Mouse (Mus musculus) hindbrain, embryonic 10.5 days (tissue): ENCODE measurements at regions not wholly inside any gene's neighbourhood (a gene's known extent, or its start where the extent isn't known, plus 50 kb on each side); places are given as distances from the start of the nearest gene placed in this dataset.
A peak's percentile ranks its signal among the peaks of the same experiment; 100 is the strongest.

Source experiments
- DNase-seq: peaks from one replicate; pipeline ENCODE4 v3.0.0-alpha.2; 2017; ENCODE audit warnings: low spot score
- H3K27ac ChIP-seq: fragments of 300-500 bp; sonication (generic); 2 replicates; pipeline ENCODE4 v1.5.1; 2016; ENCODE audit warnings: mild to moderate bottlenecking, moderate library complexity
- H3K27me3 ChIP-seq: fragments of 300-500 bp; sonication (generic); 2 replicates; pipeline ENCODE4 v1.6.1; 2016; ENCODE audit warnings: mild to moderate bottlenecking; ENCODE audit not compliant: poor library complexity, insufficient read depth, severe bottlenecking
- H3K36me3 ChIP-seq: fragments of 300-500 bp; sonication (generic); 2 replicates; pipeline ENCODE4 v1.6.1; 2016; ENCODE audit warnings: mild to moderate bottlenecking, moderate library complexity
- H3K4me1 ChIP-seq: fragments of 300-500 bp; sonication (generic); replicated peaks from 2 replicates; pipeline ENCODE4 v1.6.1; 2016; ENCODE audit warnings: mild to moderate bottlenecking
- H3K4me3 ChIP-seq: fragments of 300-500 bp; sonication (generic); 2 replicates; pipeline ENCODE4 v1.5.1; 2016; ENCODE audit warnings: mild to moderate bottlenecking, moderate library complexity
- H3K9me3 ChIP-seq: fragments of 300-500 bp; sonication (generic); 2 replicates; pipeline ENCODE4 v1.6.1; 2016; ENCODE audit warnings: mild to moderate bottlenecking, moderate library complexity
- WGBS: fragments of 180-500 bp; shearing (Covaris S2); methylation state at CpG from one replicate; pipeline ENCODE4 v1.1.7; 2016; 5-methylcytosine and 5-hydroxymethylcytosine counted together

- H3K4me3 ChIP-seq = no peak overlapping the region
- H3K36me3 ChIP-seq = no peaks in the 10 kb centered on the region
- no peaks in the 10 kb centered on the region for H3K4me1 ChIP-seq
- no peak overlapping the region for H3K27ac ChIP-seq
- H3K9me3 ChIP-seq = no peaks in the 10 kb centered on the region
- no peak for DNase-seq
- H3K27me3 ChIP-seq = no peaks in the 10 kb centered on the region
These were observed 68.4 kb upstream of the Cp start for GRCm38 (mm10) chr3:19888405-19888804.

GRCm38 (mm10) chr3:19894258-19894629, 62.6 kb upstream of the Cp start:
- Histone ChIP-seq H3K4me1 (peaks cover 17% of the 10 kb centered on the region), H3K36me3 (peaks cover 19% of the 10 kb centered on the region), H3K27me3 (no peaks in the 10 kb centered on the region), H3K27ac (peak overlapping the region; percentile 95), H3K9me3 (0 out of 2 replicates have a peak, but pooled peaks cover 6% of the 10 kb centered on the region), H3K4me3 (peak overlapping the region; percentile 93)
- 6% methylated on average over 10 of the region's 10 CpGs for WGBS
- no peak for DNase-seq

DNA sequence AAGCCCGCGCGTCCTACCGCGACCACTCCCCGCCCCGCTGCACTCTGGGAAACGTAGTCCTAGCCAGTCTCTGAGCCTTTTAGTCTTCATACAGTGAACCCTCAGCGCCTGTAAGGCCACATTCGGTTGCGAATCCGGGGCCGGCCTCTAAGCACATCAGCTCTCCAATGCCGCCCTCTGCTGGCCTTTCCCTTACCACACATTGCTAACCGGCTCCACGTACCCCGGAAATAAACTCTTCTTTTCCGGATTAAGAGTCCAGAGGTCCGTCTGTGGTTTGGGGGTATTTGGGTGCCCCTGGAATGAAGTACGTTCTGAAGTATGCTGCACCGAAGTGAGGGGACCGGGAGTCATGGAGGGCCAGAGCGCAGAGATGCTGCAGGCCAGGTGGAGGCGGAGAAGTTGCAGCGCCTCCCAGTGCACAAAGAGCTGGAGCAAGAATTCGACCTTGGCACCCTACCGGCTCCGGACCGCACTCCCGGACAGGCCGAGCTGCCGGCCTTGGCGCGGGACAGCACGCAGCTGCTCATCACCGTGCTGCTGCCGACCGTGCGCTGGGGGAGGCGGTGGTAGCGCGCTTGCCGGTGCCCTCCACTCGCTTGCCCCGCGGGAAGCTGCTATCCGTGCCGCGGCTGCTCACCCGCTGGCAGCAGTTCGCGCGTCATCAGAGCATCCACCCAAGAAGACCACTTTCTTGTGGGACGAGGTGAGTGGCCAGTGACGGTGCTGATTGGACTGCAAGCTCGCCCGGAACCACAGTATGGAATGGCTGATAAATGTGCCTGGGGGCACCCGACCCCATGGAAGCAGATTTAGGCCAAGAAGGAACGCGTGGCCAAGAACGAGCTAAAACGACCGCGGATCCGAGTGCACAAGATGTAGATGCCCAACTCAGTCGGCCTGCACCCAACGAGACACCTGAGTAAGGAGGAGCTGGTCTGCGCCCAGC, 62.0 kb upstream of the Cp start:
- WGBS = under 1% methylated on average over 68 of the region's 68 CpGs
- H3K9me3 ChIP-seq = 0 out of 2 replicates have a peak, but pooled peaks cover 6% of the 10 kb centered on the region

GRCm38 (mm10) chr3:19895755-19896154, 61.1 kb upstream of the Cp start:
- no peaks in the 10 kb centered on the region for H3K27me3 ChIP-seq
- H3K9me3 ChIP-seq = 0 out of 2 replicates have a peak, but pooled peaks cover 6% of the 10 kb centered on the region
- H3K36me3 ChIP-seq = peaks cover 35% of the 10 kb centered on the region
- WGBS = 44% methylated on average over 5 of the region's 5 CpGs
- peak overlapping the region; percentile 95 for H3K27ac ChIP-seq
- no peak for DNase-seq
- H3K4me3 ChIP-seq = peak overlapping the region; percentile 93
- peaks cover 17% of the 10 kb centered on the region for H3K4me1 ChIP-seq

More for the DNA sequence above, 62.0 kb upstream of the Cp start:
- Histone ChIP-seq H3K27ac (peak overlapping the region; percentile 95), H3K27me3 (no peaks in the 10 kb centered on the region), H3K36me3 (peaks cover 26% of the 10 kb centered on the region), H3K4me3 (peak overlapping the region; percentile 93), H3K4me1 (peaks cover 17% of the 10 kb centered on the region)
- DNase-seq = peak; percentile 96

- DNase-seq = no peak
- Histone ChIP-seq H3K27ac (no peak overlapping the region), H3K9me3 (0 out of 2 replicates have a peak, but pooled peaks cover 6% of the 10 kb centered on the region), H3K4me1 (peaks cover 17% of the 10 kb centered on the region), H3K27me3 (no peaks in the 10 kb centered on the region), H3K4me3 (0 out of 2 replicates have a peak overlapping the region, but pooled peaks have one; percentile 11), H3K36me3 (peaks cover 36% of the 10 kb centered on the region)
- 92% methylated on average over 3 of the region's 3 CpGs for WGBS
These were observed 59.7 kb upstream of the Cp start for GRCm38 (mm10) chr3:19897140-19897539.

GRCm38 (mm10) chr3:19902226-19902625, 54.6 kb upstream of the Cp start:
- Histone ChIP-seq H3K9me3 (0 out of 2 replicates have a peak, but pooled peaks cover 6% of the 10 kb centered on the region), H3K27me3 (no peaks in the 10 kb centered on the region), H3K27ac (no peak overlapping the region), H3K36me3 (peaks cover 35% of the 10 kb centered on the region), H3K4me3 (no peak overlapping the region), H3K4me1 (no peaks in the 10 kb centered on the region)
- WGBS = 87% methylated on average over 3 of the region's 3 CpGs
- no peak for DNase-seq

DNA sequence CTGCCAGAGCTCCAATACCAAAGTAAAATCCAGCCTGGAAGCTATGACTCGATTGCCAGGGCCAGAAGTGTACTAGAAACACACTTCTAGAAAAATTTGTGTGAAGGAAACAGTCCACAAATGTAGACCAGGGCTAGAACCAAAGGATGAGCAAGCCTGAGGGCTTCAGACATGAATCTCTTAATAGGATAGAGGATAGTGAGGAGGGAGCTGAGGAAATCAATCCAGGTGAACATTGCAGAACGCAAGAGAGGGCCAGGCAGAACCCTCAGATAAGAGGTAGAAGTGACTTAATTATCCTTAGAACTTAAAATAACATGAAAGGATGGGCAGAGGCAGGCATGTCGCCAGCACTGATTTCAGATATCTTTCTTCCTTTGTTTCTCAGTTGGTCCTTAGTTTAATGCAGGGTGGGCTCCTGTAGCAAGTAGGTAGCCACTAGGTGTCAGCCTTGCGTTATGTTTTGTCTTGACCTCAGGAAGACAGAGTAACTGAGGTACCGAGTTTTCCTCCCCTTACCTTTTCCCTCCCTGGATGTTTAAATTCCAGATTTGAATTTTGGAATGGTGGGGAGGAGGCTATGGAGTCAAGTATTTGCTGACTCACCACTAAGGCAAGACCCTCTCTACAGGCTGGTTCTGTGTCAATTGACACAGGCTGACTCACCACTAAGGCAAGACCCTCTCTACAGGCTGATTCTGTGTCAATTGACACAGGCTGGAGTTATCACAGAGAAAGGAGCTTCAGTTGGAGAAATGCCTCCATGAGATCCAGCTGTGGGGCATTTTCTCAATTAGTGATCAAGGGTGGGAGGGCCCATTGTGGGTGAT, 52.2 kb upstream of the Cp start:
- DNase-seq = peak; percentile 61
- 30% methylated on average over 5 of the region's 5 CpGs for WGBS
- no peaks in the 10 kb centered on the region for H3K27me3 ChIP-seq
- H3K4me1 ChIP-seq = no peaks in the 10 kb centered on the region
- no peak overlapping the region for H3K27ac ChIP-seq
- H3K4me3 ChIP-seq = no peak overlapping the region
- H3K9me3 ChIP-seq = no peaks in the 10 kb centered on the region
- H3K36me3 ChIP-seq = peaks cover 13% of the 10 kb centered on the region; the same call in 1 of the 2 replicates
